Mouse (Mus musculus): ENCODE measurements around the gene Prpf39.

Gene Prpf39

DNA sequence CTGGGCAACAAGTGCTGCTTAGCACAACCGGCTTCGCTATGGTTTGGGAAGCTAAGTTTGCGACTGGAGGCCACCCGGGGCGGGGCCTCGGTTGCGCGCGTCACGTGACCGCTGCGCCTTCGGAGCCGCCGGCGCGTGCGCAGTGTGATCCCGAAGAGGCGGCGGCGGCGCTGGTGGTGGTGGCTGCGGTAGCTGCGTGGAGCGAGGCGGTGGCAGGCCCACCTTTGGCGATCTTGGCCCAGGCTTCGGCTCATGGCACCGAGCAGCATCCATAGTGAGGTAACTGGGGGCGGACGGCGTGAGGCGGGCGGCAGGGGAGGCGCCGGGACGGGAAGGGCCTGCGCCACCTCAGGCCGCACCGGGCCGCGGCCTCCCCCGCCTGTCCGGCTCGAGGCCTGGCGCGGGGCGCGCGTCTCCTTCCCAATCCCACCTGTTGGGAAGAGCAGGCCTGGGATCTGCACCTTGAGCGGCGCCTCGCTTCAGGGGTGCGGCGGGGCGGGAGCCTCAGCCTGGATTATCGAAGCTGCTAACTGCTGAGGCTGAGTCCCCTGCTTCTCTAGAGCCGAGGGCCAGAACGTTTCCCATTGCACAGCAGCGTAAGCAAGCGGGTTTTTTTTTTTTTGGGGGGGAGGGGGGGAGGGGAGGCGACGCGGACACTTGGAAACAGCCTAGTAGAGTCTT is at the start of gene Prpf39:
Gene Prpf39, plus strand, starts transcription at position 144 of the 681 bp plus-strand sequence.
- WGBS, result under 1% methylated on average over 65 of the region's 65 CpGs

- WGBS, result 82% methylated on average over 3 of the region's 3 CpGs
Observed at GRCm38 (mm10) chr12:65007725-65008124, 28.4 kb upstream of the Prpf39 start.

GRCm38 (mm10) chr12:65022842-65023241 is 13.3 kb upstream of the Prpf39 start:
- WGBS, result 93% methylated on average over 6 of the region's 6 CpGs

GRCm38 (mm10) chr12:65035839-65036189 is 319 bp upstream of the Prpf39 start:
- WGBS, result 39% methylated on average over 8 of the region's 8 CpGs

DNA sequence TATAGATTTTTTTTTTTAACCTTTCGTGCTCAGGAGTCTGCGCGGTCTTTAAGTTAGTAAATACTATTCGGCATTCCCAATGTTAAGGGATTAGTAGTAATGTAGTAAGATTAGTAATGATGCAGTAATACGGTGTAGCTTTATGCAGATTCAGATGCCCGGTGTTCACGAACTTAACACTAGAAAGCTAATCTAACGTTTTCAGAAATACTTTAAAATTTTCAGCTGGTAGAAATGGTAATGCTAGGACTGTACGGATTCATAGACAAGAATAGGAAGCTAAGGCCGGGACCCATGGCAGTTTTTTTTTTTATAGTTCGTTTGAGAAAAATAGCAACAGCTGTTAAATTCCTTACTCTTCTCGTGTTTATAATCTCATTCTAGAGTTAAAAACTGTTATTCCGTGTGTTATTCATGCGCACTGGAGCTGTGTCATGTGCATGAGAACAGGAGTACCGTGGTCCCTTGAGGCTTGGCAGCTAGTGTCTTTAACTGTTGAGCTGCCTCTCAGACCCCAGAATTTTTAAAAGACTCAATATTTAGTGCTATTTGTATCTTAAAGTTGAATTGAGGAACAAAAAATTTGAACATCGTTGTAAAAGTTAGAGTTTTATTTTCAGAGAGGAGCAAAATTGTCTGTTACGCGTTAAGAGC is 886 bp downstream of the Prpf39 start:
- 5% methylated on average over 18 of the region's 18 CpGs for WGBS

GRCm38 (mm10) chr12:65037546-65037937 is 1.4 kb downstream of the Prpf39 start:
- WGBS, result 3% methylated on average over 4 of the region's 4 CpGs

GRCm38 (mm10) chr12:65058203-65058602 is 22.1 kb downstream of the Prpf39 start:
- WGBS, result 79% methylated on average over 2 of the region's 2 CpGs

- 55% methylated on average over 2 of the region's 2 CpGs for WGBS
Observed at GRCm38 (mm10) chr12:65065241-65065640, 29.1 kb downstream of the Prpf39 start.

- WGBS, result 8% methylated on average over 3 of the region's 3 CpGs
Observed at GRCm38 (mm10) chr12:65066234-65066633, 30.1 kb downstream of the Prpf39 start.

DNA sequence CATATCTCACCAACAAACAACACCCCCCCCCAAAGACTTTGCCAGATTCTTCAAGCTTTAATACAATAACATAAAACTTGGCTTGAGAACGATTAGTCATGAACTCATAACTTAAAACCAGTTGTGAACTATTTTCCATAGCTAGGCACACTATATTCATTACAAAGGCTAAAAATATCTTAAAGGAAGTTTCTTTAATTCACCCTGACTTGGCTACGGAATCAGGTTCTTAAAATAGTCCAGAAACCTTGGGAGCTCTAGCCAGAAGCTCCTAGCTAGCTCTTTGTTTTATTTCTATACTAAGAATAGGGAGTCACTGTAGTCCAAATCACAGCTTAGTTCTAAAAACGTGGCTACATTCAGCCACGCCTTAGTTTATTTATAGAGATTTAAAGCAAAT is 32.3 kb downstream of the Prpf39 start:
- 28% methylated on average over 4 of the region's 4 CpGs for WGBS

DNA sequence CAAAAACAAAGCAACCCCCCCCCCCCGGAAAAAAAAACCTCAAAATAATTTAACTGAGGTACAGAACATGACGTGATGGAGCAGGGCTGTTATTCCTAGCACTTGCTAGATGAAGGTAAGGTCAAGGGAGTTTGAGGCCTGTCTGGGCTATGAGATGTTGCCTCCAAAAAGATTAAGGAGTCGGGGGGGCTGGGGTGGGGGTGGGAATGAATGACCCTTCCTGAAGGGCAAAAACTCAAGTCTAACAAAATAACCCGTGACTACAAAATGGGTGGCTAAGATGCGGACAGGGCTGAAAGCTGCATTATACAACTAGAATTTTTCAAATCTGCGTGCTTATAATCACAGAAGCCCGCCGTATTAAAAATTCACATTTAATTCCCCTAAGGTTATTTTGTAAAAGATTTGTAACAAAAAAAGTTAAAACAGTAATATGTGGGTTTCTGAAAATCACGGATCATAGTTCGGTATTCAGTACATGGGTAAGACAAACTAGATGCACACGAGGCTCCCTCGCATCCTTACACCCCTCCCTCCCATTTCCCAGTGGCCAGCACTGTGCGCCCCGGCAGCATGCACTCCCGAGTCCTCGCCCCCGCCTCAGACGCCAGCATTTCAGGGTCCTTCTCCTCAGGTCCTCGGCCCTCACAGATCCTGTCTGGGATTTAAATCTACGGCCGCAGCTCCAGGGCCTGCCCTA is 36.9 kb downstream of the Prpf39 start:
- WGBS, result 2% methylated on average over 21 of the region's 21 CpGs

DNA sequence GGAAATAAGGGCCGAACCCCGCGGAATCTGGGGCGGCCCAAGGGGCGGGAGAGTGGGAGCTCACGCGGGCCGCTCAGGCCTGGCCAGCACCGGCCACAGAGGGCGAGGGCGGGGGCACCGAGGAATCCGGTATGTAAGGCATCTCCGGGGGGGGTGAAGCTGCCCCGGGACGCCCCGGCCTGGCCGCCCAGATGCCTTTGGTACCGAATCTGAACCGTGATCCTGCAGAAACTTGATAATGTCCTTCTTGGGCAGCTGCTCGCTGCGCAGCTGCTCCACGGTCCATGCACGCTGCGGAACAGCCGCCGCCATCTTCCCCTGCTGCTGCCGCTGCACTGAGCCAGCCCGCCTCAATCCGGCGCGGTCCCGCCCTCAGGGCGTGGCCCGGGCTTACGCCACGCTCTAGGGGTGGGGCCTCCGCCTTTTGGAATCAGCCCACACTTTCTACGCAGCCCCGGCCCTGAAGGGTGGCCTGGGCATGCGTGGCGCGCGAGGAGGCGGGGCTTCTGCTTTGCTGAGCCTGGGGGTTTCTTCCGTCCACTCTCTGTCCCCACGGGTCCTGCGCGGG is 37.6 kb downstream of the Prpf39 start, which contains the start of gene Fkbp3:
Gene Fkbp3, minus strand, starts transcription at position 397 of the 568 bp plus-strand sequence.
- WGBS, result under 1% methylated on average over 49 of the region's 49 CpGs

GRCm38 (mm10) chr12:65074651-65075050 is 38.5 kb downstream of the Prpf39 start:
- 13% methylated on average over 7 of the region's 7 CpGs for WGBS

DNA sequence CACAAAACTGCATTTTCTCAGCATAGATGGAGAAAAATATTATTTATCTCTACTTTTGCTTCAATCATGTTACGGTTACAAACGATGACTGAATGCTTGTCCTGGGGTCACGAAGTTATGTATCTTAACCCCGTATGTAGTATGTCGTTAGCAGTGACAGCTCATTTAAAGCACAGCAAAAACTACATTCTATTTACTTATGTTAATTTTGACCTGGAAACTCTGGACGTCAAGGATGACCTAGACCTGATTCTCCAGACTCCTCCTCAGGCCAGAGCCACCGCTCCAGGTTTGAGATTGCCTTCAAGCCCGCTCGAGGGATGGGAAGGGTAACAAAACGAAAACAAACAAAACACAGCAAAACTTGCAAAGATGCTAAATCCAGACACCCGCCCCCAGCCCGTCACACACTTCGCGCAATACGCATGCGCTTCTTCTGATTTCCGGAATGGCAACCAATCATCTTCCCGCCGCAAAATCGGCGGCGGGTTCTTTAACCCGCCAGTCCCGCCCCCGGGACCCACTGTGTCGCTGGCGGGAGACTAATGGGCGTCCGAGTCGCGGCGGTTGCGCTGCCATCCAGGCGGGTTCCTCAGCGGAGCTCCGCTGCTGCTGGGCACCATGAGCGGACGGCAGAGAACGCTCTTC is 39.1 kb downstream of the Prpf39 start, which contains the start of gene Fancm:
Gene Fancm, plus strand, starts transcription at position 519 of the 648 bp plus-strand sequence.
- WGBS, result 1% methylated on average over 39 of the region's 39 CpGs

GRCm38 (mm10) chr12:65075733-65076310 is 39.7 kb downstream of the Prpf39 start:
- under 1% methylated on average over 41 of the region's 41 CpGs for WGBS

DNA sequence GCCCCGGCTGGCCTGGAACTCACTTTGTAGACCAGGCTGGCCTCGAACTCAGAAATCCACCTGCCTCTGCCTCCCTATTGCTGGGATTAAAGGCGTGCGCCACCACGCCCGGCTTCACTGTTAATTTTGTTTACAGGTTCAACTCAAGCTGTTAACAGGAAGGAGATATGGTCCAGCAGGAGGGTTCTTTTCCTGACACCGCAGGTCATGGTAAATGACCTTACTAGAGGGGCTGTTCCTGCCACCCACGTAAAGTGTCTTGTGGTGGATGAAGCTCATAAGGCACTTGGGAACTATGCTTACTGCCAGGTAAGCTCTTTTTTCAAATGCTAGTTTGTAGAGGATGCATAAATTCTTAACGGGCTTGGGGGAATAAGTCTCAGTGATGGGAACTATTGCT is 40.8 kb downstream of the Prpf39 start:
- 85% methylated on average over 9 of the region's 9 CpGs for WGBS

- WGBS, result 90% methylated on average over 1 of the region's 1 CpGs
Observed at GRCm38 (mm10) chr12:65108746-65109145, 72.6 kb downstream of the Prpf39 start.

DNA sequence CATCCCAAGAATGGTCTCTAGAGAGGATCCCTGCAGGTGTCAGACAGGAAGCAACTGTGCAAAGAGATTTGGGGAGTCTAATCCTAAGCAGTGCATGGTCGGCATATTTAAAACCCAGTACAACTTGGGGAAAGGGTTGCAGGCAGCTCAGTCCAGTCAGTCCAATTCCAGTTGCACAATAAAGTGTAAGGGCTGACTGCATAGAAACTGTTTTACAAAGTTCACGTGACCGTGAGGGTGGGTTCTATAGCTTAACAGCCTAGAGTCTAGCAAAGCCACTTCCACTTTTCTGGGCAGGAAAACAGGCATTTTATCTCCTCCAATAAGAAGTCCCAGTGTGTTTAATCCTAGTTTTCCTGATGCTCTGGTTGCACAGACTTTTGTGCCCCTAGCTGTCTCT is 75.4 kb downstream of the Prpf39 start:
- 91% methylated on average over 3 of the region's 3 CpGs for WGBS

DNA sequence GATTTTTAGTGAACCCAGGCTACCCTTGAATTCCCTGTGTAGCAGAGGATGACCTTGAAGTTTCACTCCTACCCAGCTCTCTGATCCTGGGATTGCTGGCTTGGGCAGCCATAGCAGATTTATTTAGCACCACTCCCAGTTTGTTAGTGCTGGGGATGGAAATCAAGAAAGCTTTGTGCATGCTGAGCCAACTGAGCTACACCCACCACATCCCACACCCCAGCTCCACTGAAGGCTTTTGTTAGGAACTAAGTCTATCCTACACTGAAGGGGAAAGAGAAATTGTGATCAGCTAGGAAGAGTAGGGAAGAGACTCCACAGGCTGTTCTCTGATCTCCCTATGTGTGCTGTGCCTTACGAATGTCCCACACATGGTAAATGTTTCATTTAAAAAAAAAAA is 76.7 kb downstream of the Prpf39 start:
- WGBS, result 59% methylated on average over 1 of the region's 1 CpGs

All from cerebral cortex, adult 2 months (tissue).